Comparison of ENCODE assay signal across 24 mouse cellular contexts in the genomic region with DNA sequence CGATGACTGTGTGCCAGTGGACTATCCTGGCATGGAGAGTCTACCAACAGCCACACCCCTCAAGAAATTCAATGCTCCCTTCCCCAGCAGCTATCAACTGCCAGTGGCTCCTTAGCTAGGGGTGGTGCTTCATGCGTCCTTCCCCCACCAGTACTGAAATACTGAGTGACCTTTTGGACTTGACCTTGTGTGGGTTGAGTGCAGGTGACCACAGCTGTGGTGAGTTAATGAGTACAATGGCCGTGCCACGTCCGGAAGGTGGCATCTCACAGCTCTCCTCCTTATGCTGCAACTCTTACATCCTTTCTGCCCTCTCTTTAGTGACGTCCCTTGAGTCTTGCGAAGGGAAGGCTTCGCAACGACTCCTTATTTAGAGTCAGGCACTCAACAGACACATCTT. TPM values are rescaled to one million over a fixed set of nuclear protein-coding genes. Genes with fewer than 3 reads are reported as not detected.
DNase-seq lines count a peak whose midpoint lies in the region; ATAC-seq and TF ChIP-seq lines count a peak whose summit lies in the region.
"Had no signal": no experiment of that assay in that cellular context is flagged by ENCODE, and none has a peak within 500 bp of the region (broad histone marks: within the 10 kb centered on the region; RNA-seq: fewer than 3 reads in every experiment).

No protein-coding gene starts in this region.

- H3K27ac ChIP-seq in liver, adult 2 months (replicated peaks; ENCODE audit: insufficient read depth, low read depth, low read length) = peak overlapping the region; percentile 76
- no peak overlapping the region for H3K27ac ChIP-seq in liver, embryonic 11.5 days (ENCODE audit: low read depth, low read length)
- peak overlapping the region; percentile 92 for H3K27ac ChIP-seq in olfactory bulb, adult 2 months (ENCODE audit: insufficient read depth, low read depth, low read length)
- H3K27ac ChIP-seq: embryonic facial prominence, embryonic 12.5 days; forebrain, embryonic 13.5 days; hindbrain, embryonic 10.5 days; intestine, embryonic 15.5 days; liver, embryonic 14.5 days; macrophage; midbrain, embryonic 13.5 days had no signal

- peaks cover 32% of the 10 kb centered on the region for H3K4me1 ChIP-seq in liver, adult 2 months (ENCODE audit: control insufficient read depth, insufficient read depth, low read length)
- H3K4me1 ChIP-seq in liver, embryonic 11.5 days (replicated peaks; ENCODE audit: control insufficient read depth, insufficient read depth, low read length) = no peaks in the 10 kb centered on the region
- H3K4me1 ChIP-seq in olfactory bulb, adult 2 months (ENCODE audit: control insufficient read depth, insufficient read depth, low read length) = peaks cover 32% of the 10 kb centered on the region
- H3K4me1 ChIP-seq: embryonic facial prominence, embryonic 12.5 days; heart, embryonic 12.5 days; midbrain, embryonic 13.5 days had no signal

- 38% methylated on average over 9 of the region's 9 CpGs for WGBS in liver, adult 2 months
- 83% methylated on average over 9 of the region's 9 CpGs for WGBS in liver, embryonic 11.5 days
- 83% methylated on average over 9 of the region's 9 CpGs for WGBS in olfactory bulb, adult 2 months

- no peak for TF ChIP-seq CTCF in liver, adult 2 months (IDR thresholded peaks at IDR 0.05; ENCODE audit: low read depth, low read length)
- no peak for TF ChIP-seq CTCF in olfactory bulb, adult 2 months (IDR thresholded peaks at IDR 0.05; ENCODE audit: insufficient read depth, low read depth, low read length)

- H3K4me2 ChIP-seq in liver, embryonic 11.5 days = no peak overlapping the region
- H3K4me2 ChIP-seq: embryonic facial prominence, embryonic 12.5 days; forebrain, embryonic 13.5 days; heart, embryonic 12.5 days; intestine, embryonic 15.5 days; midbrain, embryonic 13.5 days had no signal

- H3K27me3 ChIP-seq in liver, adult 2 months (ENCODE audit: control insufficient read depth, insufficient read depth, low read length) = no peaks in the 10 kb centered on the region
- H3K27me3 ChIP-seq in liver, embryonic 11.5 days (replicated peaks; ENCODE audit: control insufficient read depth, insufficient read depth, low read length) = no peaks in the 10 kb centered on the region
- H3K27me3 ChIP-seq: embryonic facial prominence, embryonic 12.5 days; heart, embryonic 12.5 days; intestine, embryonic 15.5 days had no signal

- no peaks in the 10 kb centered on the region for H3K36me3 ChIP-seq in liver, adult 2 months (ENCODE audit: control insufficient read depth, insufficient read depth, low read length)
- no peaks in the 10 kb centered on the region for H3K36me3 ChIP-seq in liver, embryonic 11.5 days (ENCODE audit: control insufficient read depth, insufficient read depth, low read length)
- H3K36me3 ChIP-seq: embryonic facial prominence, embryonic 12.5 days; heart, embryonic 12.5 days; hindbrain, embryonic 10.5 days; intestine, embryonic 15.5 days; midbrain, embryonic 13.5 days had no signal

- DNase-seq in liver, adult 2 months (ENCODE audit: extremely low read depth, low read depth, low spot score) = peak; percentile 96
- no peak for DNase-seq in liver, embryonic 11.5 days (ENCODE audit: low spot score)
- peak; percentile 80 to 82 for DNase-seq in kidney, adult 8-10 months
- peak; percentile 50 for DNase-seq in kidney, postnatal 14 days
- DNase-seq in ovary, postnatal 36 days (ENCODE audit: low spot score) = no peak
- DNase-seq: adrenal gland, postnatal 10 days; cerebellum, adult 18-20 months; cerebellum, postnatal 14 days; heart, postnatal 10 days; layer of hippocampus, postnatal 36 days; retina, postnatal 1 day; right cerebral cortex, postnatal 25 days had no signal

- no peak overlapping the region for H3K4me3 ChIP-seq in liver, adult 2 months (ENCODE audit: insufficient read depth, low read depth, low read length)
- no peak overlapping the region for H3K4me3 ChIP-seq in liver, embryonic 11.5 days (ENCODE audit: low read depth, low read length)
- H3K4me3 ChIP-seq in olfactory bulb, adult 2 months (ENCODE audit: insufficient read depth, low read depth, low read length) = no peak overlapping the region
- H3K4me3 ChIP-seq: embryonic facial prominence, embryonic 12.5 days; forebrain, embryonic 13.5 days; heart, embryonic 12.5 days; hindbrain, embryonic 10.5 days; intestine, embryonic 15.5 days; midbrain, embryonic 13.5 days had no signal

- no peak for TF ChIP-seq POLR2A in liver, adult 2 months (IDR thresholded peaks at IDR 0.05; ENCODE audit: extremely low read depth, insufficient read depth, low read length)
- no peak for TF ChIP-seq POLR2A in olfactory bulb, adult 2 months (IDR thresholded peaks at IDR 0.05; ENCODE audit: insufficient read depth, low read depth, low read length)

- H3K9me3 ChIP-seq in liver, embryonic 11.5 days (ENCODE audit: control insufficient read depth, low read length) = no peaks in the 10 kb centered on the region
- H3K9me3 ChIP-seq: embryonic facial prominence, embryonic 12.5 days; forebrain, embryonic 13.5 days; heart, embryonic 12.5 days; hindbrain, embryonic 10.5 days; intestine, embryonic 15.5 days; midbrain, embryonic 13.5 days had no signal

- ATAC-seq in liver, embryonic 11.5 days (replicated peaks; ENCODE audit: low FRiP score) = no peak; the same call in 1 of the 2 replicates
- ATAC-seq in activated CD4-positive, CD25-positive, alpha-beta regulatory T cell, adult 4 months = no peak
- ATAC-seq: forebrain, embryonic 13.5 days; hindbrain, embryonic 16.5 days; intestine, embryonic 15.5 days; lung, postnatal 0 days; midbrain, embryonic 13.5 days had no signal

- no peak overlapping the region for H3K9ac ChIP-seq in liver, adult 2 months (ENCODE audit: low read depth, low read length)
- no peak overlapping the region for H3K9ac ChIP-seq in liver, embryonic 11.5 days (ENCODE audit: low read depth, low read length)
- H3K9ac ChIP-seq: embryonic facial prominence, embryonic 12.5 days; forebrain, embryonic 13.5 days; heart, embryonic 12.5 days; intestine, embryonic 15.5 days; liver, embryonic 14.5 days; midbrain, embryonic 13.5 days had no signal

- no peaks in the 10 kb centered on the region for H3K79me2 ChIP-seq in liver, adult 2 months (ENCODE audit: control insufficient read depth, insufficient read depth, low read length)

RNA-seq across cellular contexts. Expression of a gene that starts 9.8 kb away (rescaled TPM):
- total RNA-seq in liver, adult 2 months (2014; rRNA removed) = 20.3 and 24.1 TPM in 2 replicates
- polyA plus RNA-seq in liver, adult 2 months (2012; rRNA removed) = 17.4 and 17.5 TPM in 2 replicates
- polyA plus RNA-seq in liver, embryonic 11.5 days (2014; fragmentation: Nextera tagmentation; extraction: Ambion mirVana) = 23.2 and 25.0 TPM in 2 replicates
- 144 TPM in 1 of 2 replicates, not detected in the other for polyA plus RNA-seq in olfactory bulb, adult 2 months (2012; ENCODE audit: insufficient read depth, insufficient read length, low replicate concordance, missing spikeins)
- polyA plus RNA-seq in activated CD4-positive, CD25-positive, alpha-beta regulatory T cell, adult 4 months (2017; shearing (Covaris generic)) = 10 to 100 TPM; 44.0 to 45.0 TPM

RNA-seq across cellular contexts. Expression of a gene that starts 24.9 kb away (rescaled TPM):
- total RNA-seq in liver, adult 2 months (2014; rRNA removed) = 12.2 and 15.6 TPM in 2 replicates
- 15.3 and 17.9 TPM in 2 replicates for polyA plus RNA-seq in liver, adult 2 months (2012; rRNA removed)
- polyA plus RNA-seq in liver, embryonic 11.5 days (2014; fragmentation: Nextera tagmentation; extraction: Ambion mirVana) = 152 and 158 TPM in 2 replicates
- not detected in 2 replicates for polyA plus RNA-seq in olfactory bulb, adult 2 months (2012; ENCODE audit: insufficient read depth, insufficient read length, low replicate concordance, missing spikeins)
- 10 to 100 TPM; 35.6 to 46.4 TPM for polyA plus RNA-seq in activated CD4-positive, CD25-positive, alpha-beta regulatory T cell, adult 4 months (2017; shearing (Covaris generic))

Comparison
In these comparisons a context has a peak if more than half of its experiments do, and no peak if none do; other contexts are left out.
1. DNase-seq: peak in liver, adult 2 months (single experiment), kidney, adult 8-10 months (2 of 2) and kidney, postnatal 14 days (single experiment); none in liver, embryonic 11.5 days (single experiment) and ovary, postnatal 36 days (single experiment).